Mouse (Mus musculus): ENCODE results near the gene Otud4. TPM values are rescaled to one million over a fixed set of nuclear protein-coding genes. Genes with fewer than 3 reads are reported as not detected.

Otud4 gene
- polyA plus RNA-seq, 1 experiment from 2014 or later, result 25.7 TPM

- Histone ChIP-seq H3K9ac (peak within 1 kb of the TSS; percentile 84), H3K27ac (peak within 1 kb of the TSS; percentile 85), H3K9me3 (no peaks in the 10 kb centered on the region), H3K36me3 (replicated peaks) (peaks cover 11% of the 10 kb centered on the region), H3K27me3 (no peaks in the 10 kb centered on the region), H3K4me3 (replicated peaks) (peak within 1 kb of the TSS; percentile 92), H3K4me1 (peaks cover 10% of the 10 kb centered on the region), H3K4me2 (peak within 1 kb of the TSS; percentile 61)
- ATAC-seq (ENCODE audit: low FRiP score), result peak; percentile 98
- under 1% methylated on average over 73 of the region's 73 CpGs for WGBS
These were observed 71.9 kb downstream of the Otud4 start, which contains the start of the genes Abce1 and Anapc10 for GRCm38 (mm10) chr8:79711064-79711961. Gene Abce1 (minus strand): TSS chr8:79711740. Gene Anapc10 (plus strand): TSS chr8:79711820.

GRCm38 (mm10) chr8:79712676-79713075 is 73.3 kb downstream of the Otud4 start:
- H3K4me2 ChIP-seq, result peak overlapping the region; percentile 40

GRCm38 (mm10) chr8:79721537-79721936 is 82.1 kb downstream of the Otud4 start:
- no peaks in the 10 kb centered on the region for H3K4me1 ChIP-seq
- ATAC-seq (ENCODE audit: low FRiP score), result no peak
- peaks cover 39% of the 10 kb centered on the region for H3K36me3 ChIP-seq (replicated peaks)
- no peaks in the 10 kb centered on the region for H3K27me3 ChIP-seq
- H3K4me2 ChIP-seq, result no peak overlapping the region
- H3K9me3 ChIP-seq, result no peaks in the 10 kb centered on the region
- no peak overlapping the region for H3K9ac ChIP-seq
- no peak overlapping the region for H3K27ac ChIP-seq
- no peak overlapping the region for H3K4me3 ChIP-seq (replicated peaks)

More at GRCm38 (mm10) chr8:79712676-79713075, 73.3 kb downstream of the Otud4 start:
- no peak for ATAC-seq (ENCODE audit: low FRiP score)
- Histone ChIP-seq H3K27me3 (no peaks in the 10 kb centered on the region), H3K4me1 (peaks cover 10% of the 10 kb centered on the region), H3K36me3 (replicated peaks) (peaks cover 14% of the 10 kb centered on the region), H3K4me3 (replicated peaks) (no peak overlapping the region; the same call in 1 of the 2 replicates), H3K27ac (no peak overlapping the region), H3K9ac (no peak overlapping the region), H3K9me3 (no peaks in the 10 kb centered on the region)
- 58% methylated on average over 5 of the region's 6 CpGs for WGBS

- no peaks in the 10 kb centered on the region for H3K4me1 ChIP-seq
- ATAC-seq (ENCODE audit: low FRiP score), result no peak
- H3K4me3 ChIP-seq (replicated peaks), result no peak overlapping the region
- no peak overlapping the region for H3K4me2 ChIP-seq
- H3K36me3 ChIP-seq (replicated peaks), result peaks cover 29% of the 10 kb centered on the region
- H3K27ac ChIP-seq, result no peak overlapping the region
- H3K9ac ChIP-seq, result no peak overlapping the region
- H3K9me3 ChIP-seq, result no peaks in the 10 kb centered on the region
- no peaks in the 10 kb centered on the region for H3K27me3 ChIP-seq
These were observed 83.9 kb downstream of the Otud4 start for GRCm38 (mm10) chr8:79723308-79723707.

GRCm38 (mm10) chr8:79724589-79724988 is 85.2 kb downstream of the Otud4 start:
- H3K9ac ChIP-seq, result no peak overlapping the region
- WGBS, result 57% methylated on average over 3 of the region's 3 CpGs
- no peak for ATAC-seq (ENCODE audit: low FRiP score)
- H3K4me2 ChIP-seq, result no peak overlapping the region
- no peaks in the 10 kb centered on the region for H3K4me1 ChIP-seq
- H3K27me3 ChIP-seq, result no peaks in the 10 kb centered on the region
- no peak overlapping the region for H3K4me3 ChIP-seq (replicated peaks)
- H3K9me3 ChIP-seq, result no peaks in the 10 kb centered on the region
- peaks cover 31% of the 10 kb centered on the region for H3K36me3 ChIP-seq (replicated peaks)
- no peak overlapping the region for H3K27ac ChIP-seq

Other genes starting within 250 kb of the Otud4 start
- 63.7 and 63.8 TPM in 2 replicates for gene Smad1, start 240.1 kb upstream of the Otud4 start, polyA plus RNA-seq (2016; fragmentation: Nextera tagmentation; extraction: Ambion mirVana)
- gene Abce1, start 72.1 kb downstream of the Otud4 start, polyA plus RNA-seq (2016; fragmentation: Nextera tagmentation; extraction: Ambion mirVana), result 120 and 123 TPM in 2 replicates
- 45.5 and 54.1 TPM in 2 replicates for gene Anapc10, start 72.2 kb downstream of the Otud4 start, polyA plus RNA-seq (2016; fragmentation: Nextera tagmentation; extraction: Ambion mirVana)

Measured in forebrain, embryonic 12.5 days (tissue).